Mouse (Mus musculus): ENCODE results near the gene Grrp1.

DNA sequence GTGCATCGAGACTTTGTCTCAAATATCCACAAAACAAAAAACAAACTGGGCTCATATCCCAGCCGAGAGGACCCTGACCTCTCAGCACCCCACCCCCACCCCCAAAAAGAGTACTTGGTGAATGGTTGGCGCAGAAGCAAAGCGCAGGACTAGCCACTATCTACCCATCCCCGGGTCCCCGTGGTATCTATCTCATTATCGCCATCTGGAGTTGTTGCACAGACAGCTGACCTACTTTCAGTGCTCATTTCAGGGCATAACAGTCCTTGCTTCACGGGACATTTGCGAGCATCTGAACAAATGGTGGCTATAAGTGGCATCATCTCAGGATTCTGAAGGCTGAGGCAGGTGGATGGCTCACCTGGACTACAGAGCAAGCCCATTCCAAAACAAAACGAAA is 15.2 kb downstream of the Grrp1 start:
- no peak for TF ChIP-seq CTCF (conservative IDR thresholded peaks at IDR 0.05; ENCODE audit: insufficient read depth, insufficient read length, low read depth, low read length)
- TF ChIP-seq POLR2A (IDR thresholded peaks at IDR 0.05; ENCODE audit: low read depth, low read length), result no peak
